Mouse (Mus musculus) ES-Bruce4 (cell line): ENCODE measurements around the gene Jtb.

ENCODE experiments used
- CTCF ChIP-seq: IDR thresholded peaks from one replicate; pipeline ENCODE4 v1.8.1; 2011; ENCODE audit warnings: low read depth, low read length
- POLR2A ChIP-seq: IDR thresholded peaks from one replicate; pipeline ENCODE4 v1.8.1; 2011; ENCODE audit warnings: low read length; ENCODE audit not compliant: insufficient read depth

DNA sequence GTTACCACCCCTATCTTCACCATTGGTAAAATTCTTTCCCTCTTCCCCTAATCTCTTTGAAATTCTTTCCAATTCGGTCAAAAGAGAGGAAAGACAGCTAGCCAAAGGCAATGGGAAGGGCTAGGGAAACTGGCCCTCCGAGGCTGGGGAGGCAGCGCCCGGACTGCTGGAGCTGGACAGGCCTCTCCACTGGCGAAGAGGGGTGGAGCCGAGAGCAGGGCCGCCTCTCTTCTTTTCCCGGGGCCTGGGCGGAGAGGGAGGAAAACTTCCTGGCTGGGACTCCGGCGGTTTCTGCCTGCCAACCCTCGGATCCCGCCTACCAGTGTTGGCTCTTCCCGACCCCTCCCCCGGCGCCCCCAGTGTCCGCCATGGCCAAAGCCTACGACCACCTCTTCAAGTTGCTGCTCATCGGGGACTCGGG lies 10.9 kb upstream of the Jtb start:
- TF ChIP-seq POLR2A (no peak), CTCF (no peak)
